Mouse (Mus musculus) spleen, adult 2 months (tissue): ENCODE data around the gene Atxn7l3.

Experiments
- CTCF ChIP-seq: fragments of 200-500 bp; IDR thresholded peaks from 2 replicates; pipeline ENCODE4 v1.5.1; 2011; ENCODE audit warnings: mild to moderate bottlenecking, inconsistent platforms; ENCODE audit not compliant: insufficient read depth, insufficient read length, insufficient replicate concordance; ENCODE audit errors: extremely low read depth
- POLR2A ChIP-seq: fragments of 200-500 bp; IDR thresholded peaks from 2 replicates; pipeline ENCODE4 v1.6.1; 2011; ENCODE audit warnings: low read depth, low read length, inconsistent platforms

- TF ChIP-seq CTCF: no peak
- no peak for TF ChIP-seq POLR2A
These were observed 20.0 kb downstream of the Atxn7l3 start for GRCm38 (mm10) chr11:102276411-102276915.
